Mouse (Mus musculus): ENCODE measurements around the gene Efna4. TPM values are rescaled to one million over a fixed set of nuclear protein-coding genes. Genes with fewer than 3 reads are reported as not detected.

Efna4 gene
- polyA plus RNA-seq, 2 experiments, result 0.62 to 0.92 TPM

GRCm38 (mm10) chr3:89332013-89332412 lies 5.8 kb downstream of the Efna4 start:
- no peak overlapping the region for H3K4me3 ChIP-seq (ENCODE audit: insufficient read depth in 1 of 2, low read depth in 2 of 2, low read length in 2 of 2)
- 47% methylated on average over 10 of the region's 10 CpGs for WGBS (ENCODE audit: insufficient replicate concordance)
- H3K36me3 ChIP-seq (replicated peaks; ENCODE audit: control insufficient read depth, insufficient read depth, low read depth), result no peaks in the 10 kb centered on the region
- H3K9ac ChIP-seq (replicated peaks), result no peak overlapping the region
- peaks cover 6% of the 10 kb centered on the region for H3K27me3 ChIP-seq (ENCODE audit: control insufficient read depth, insufficient read depth, low read length)
- no peak for ATAC-seq (ENCODE audit: insufficient read depth)
- no peaks in the 10 kb centered on the region for H3K4me1 ChIP-seq (replicated peaks; ENCODE audit: control insufficient read depth in 2 of 2, insufficient read depth in 2 of 2, low read length in 1 of 2)
- no peak overlapping the region for H3K27ac ChIP-seq
- DNase-seq (ENCODE audit: low read depth in 3 of 3, low spot score in 3 of 3), result no peak
- no peaks in the 10 kb centered on the region for H3K9me3 ChIP-seq (ENCODE audit: control insufficient read depth, low read length)
- TF ChIP-seq CTCF (IDR thresholded peaks at IDR 0.05; ENCODE audit: low read depth) (no peak), EP300 (IDR thresholded peaks at IDR 0.05; ENCODE audit: low read depth) (no peak)
- H3K4me2 ChIP-seq (ENCODE audit: low read depth), result no peak overlapping the region

- Histone ChIP-seq H3K4me3 (ENCODE audit: insufficient read depth in 1 of 2, low read depth in 2 of 2, low read length in 2 of 2) (no peak overlapping the region), H3K9ac (replicated peaks) (no peak overlapping the region), H3K4me2 (ENCODE audit: low read depth) (no peak overlapping the region), H3K4me1 (replicated peaks; ENCODE audit: control insufficient read depth in 2 of 2, insufficient read depth in 2 of 2, low read length in 1 of 2) (no peaks in the 10 kb centered on the region), H3K36me3 (replicated peaks; ENCODE audit: control insufficient read depth, insufficient read depth, low read depth) (no peaks in the 10 kb centered on the region), H3K9me3 (ENCODE audit: control insufficient read depth, low read length) (no peaks in the 10 kb centered on the region), H3K27ac (no peak overlapping the region), H3K27me3 (ENCODE audit: control insufficient read depth, insufficient read depth, low read length) (peaks cover 5% of the 10 kb centered on the region)
- 53% methylated on average over 13 of the region's 13 CpGs for whole genome bisulfite sequencing (ENCODE audit: insufficient replicate concordance)
- ATAC-seq (ENCODE audit: insufficient read depth) (no peak), DNase-seq (ENCODE audit: low read depth in 3 of 3, low spot score in 3 of 3) (no peak)
- TF ChIP-seq EP300 (IDR thresholded peaks at IDR 0.05; ENCODE audit: low read depth), result no peak
- TF ChIP-seq CTCF (IDR thresholded peaks at IDR 0.05; ENCODE audit: low read depth), result no peak
Measured at GRCm38 (mm10) chr3:89331561-89331960, 6.3 kb downstream of the Efna4 start.

- no peak overlapping the region for H3K4me2 ChIP-seq (ENCODE audit: low read depth)
- H3K27ac ChIP-seq, result no peak overlapping the region
- H3K36me3 ChIP-seq (replicated peaks; ENCODE audit: control insufficient read depth, insufficient read depth, low read depth), result no peaks in the 10 kb centered on the region
- H3K4me3 ChIP-seq (ENCODE audit: insufficient read depth in 1 of 2, low read depth in 2 of 2, low read length in 2 of 2), result no peak overlapping the region
- H3K4me1 ChIP-seq (replicated peaks; ENCODE audit: control insufficient read depth in 2 of 2, insufficient read depth in 2 of 2, low read length in 1 of 2), result 0 out of 4 replicates have a peak, but pooled peaks cover 0 to 1% of the 10 kb centered on the region in 2 experiments
- H3K9me3 ChIP-seq (ENCODE audit: control insufficient read depth, low read length), result no peaks in the 10 kb centered on the region
- ATAC-seq (ENCODE audit: insufficient read depth) (no peak), DNase-seq (ENCODE audit: low read depth in 3 of 3, low spot score in 3 of 3) (no peak)
- WGBS (ENCODE audit: insufficient replicate concordance), result 19% methylated on average over 10 of the region's 10 CpGs
- H3K9ac ChIP-seq (replicated peaks), result no peak overlapping the region
- H3K27me3 ChIP-seq (ENCODE audit: control insufficient read depth, insufficient read depth, low read length), result peaks cover 5% of the 10 kb centered on the region
- no peak for TF ChIP-seq EP300 (IDR thresholded peaks at IDR 0.05; ENCODE audit: low read depth)
Measured at GRCm38 (mm10) chr3:89330948-89331347, 6.9 kb downstream of the Efna4 start.

- no peak overlapping the region for H3K4me3 ChIP-seq (ENCODE audit: insufficient read depth in 1 of 2, low read depth in 2 of 2, low read length in 2 of 2)
- TF ChIP-seq CTCF (IDR thresholded peaks at IDR 0.05; ENCODE audit: low read depth) (no peak), EP300 (IDR thresholded peaks at IDR 0.05; ENCODE audit: low read depth) (no peak)
- H3K9me3 ChIP-seq (ENCODE audit: control insufficient read depth, low read length), result no peaks in the 10 kb centered on the region
- H3K27me3 ChIP-seq (ENCODE audit: control insufficient read depth, insufficient read depth, low read length), result peaks cover 5% of the 10 kb centered on the region
- H3K9ac ChIP-seq (replicated peaks), result no peak overlapping the region
- 0 out of 4 replicates have a peak, but pooled peaks cover 0 to 1% of the 10 kb centered on the region in 2 experiments for H3K4me1 ChIP-seq (replicated peaks; ENCODE audit: control insufficient read depth in 2 of 2, insufficient read depth in 2 of 2, low read length in 1 of 2)
- no peak overlapping the region for H3K4me2 ChIP-seq (ENCODE audit: low read depth)
- 36% methylated on average over 3 of the region's 3 CpGs for WGBS (ENCODE audit: insufficient replicate concordance)
- DNase-seq (ENCODE audit: low read depth in 3 of 3, low spot score in 3 of 3), result no peak
- no peak for ATAC-seq (ENCODE audit: insufficient read depth)
- no peaks in the 10 kb centered on the region for H3K36me3 ChIP-seq (replicated peaks; ENCODE audit: control insufficient read depth, insufficient read depth, low read depth)
- no peak overlapping the region for H3K27ac ChIP-seq
Measured at GRCm38 (mm10) chr3:89330346-89330745, 7.5 kb downstream of the Efna4 start.

- Histone ChIP-seq H3K27me3 (ENCODE audit: control insufficient read depth, insufficient read depth, low read length) (peaks cover 13% of the 10 kb centered on the region), H3K4me1 (replicated peaks; ENCODE audit: control insufficient read depth in 2 of 2, insufficient read depth in 2 of 2, low read length in 1 of 2) (0 out of 4 replicates have a peak, but pooled peaks cover 0 to 1% of the 10 kb centered on the region in 2 experiments), H3K27ac (no peak overlapping the region), H3K9ac (replicated peaks) (no peak overlapping the region), H3K36me3 (replicated peaks; ENCODE audit: control insufficient read depth, insufficient read depth, low read depth) (no peaks in the 10 kb centered on the region), H3K4me3 (ENCODE audit: insufficient read depth in 1 of 2, low read depth in 2 of 2, low read length in 2 of 2) (no peak overlapping the region), H3K4me2 (ENCODE audit: low read depth) (no peak overlapping the region), H3K9me3 (ENCODE audit: control insufficient read depth, low read length) (no peaks in the 10 kb centered on the region)
- WGBS (ENCODE audit: insufficient replicate concordance), result 20% methylated on average over 4 of the region's 4 CpGs
- ATAC-seq (ENCODE audit: insufficient read depth), result no peak
- TF ChIP-seq CTCF (IDR thresholded peaks at IDR 0.05; ENCODE audit: low read depth) (no peak), EP300 (IDR thresholded peaks at IDR 0.05; ENCODE audit: low read depth) (no peak)
- no peak for DNase-seq (ENCODE audit: low read depth in 3 of 3, low spot score in 3 of 3)
Measured at GRCm38 (mm10) chr3:89328623-89329022, 9.2 kb downstream of the Efna4 start.

Data from liver, embryonic 14.5 days (tissue).